Mouse (Mus musculus): ENCODE results near the gene Smyd2. TPM values are rescaled to one million over a fixed set of nuclear protein-coding genes. Genes with fewer than 3 reads are reported as not detected.
A peak's percentile ranks its signal among the peaks of the same experiment; 100 is the strongest.

The Smyd2 gene
- total RNA-seq, 2 experiments from 2014 or later: 95.8 to 98.3 TPM

- no peak for TF ChIP-seq CTCF (IDR thresholded peaks at IDR 0.05)
- intact Hi-C loops (cut with DNase I): no loop called here
- DNase-seq (ENCODE audit: extremely low spot score in 1 of 2, low spot score in 2 of 2): no peak
- no peak overlapping the region for H3K4me3 ChIP-seq
- no peak overlapping the region for H3K27ac ChIP-seq
Observed at GRCm38 (mm10) chr1:189932976-189933375, 10.8 kb upstream of the Smyd2 start.

DNA sequence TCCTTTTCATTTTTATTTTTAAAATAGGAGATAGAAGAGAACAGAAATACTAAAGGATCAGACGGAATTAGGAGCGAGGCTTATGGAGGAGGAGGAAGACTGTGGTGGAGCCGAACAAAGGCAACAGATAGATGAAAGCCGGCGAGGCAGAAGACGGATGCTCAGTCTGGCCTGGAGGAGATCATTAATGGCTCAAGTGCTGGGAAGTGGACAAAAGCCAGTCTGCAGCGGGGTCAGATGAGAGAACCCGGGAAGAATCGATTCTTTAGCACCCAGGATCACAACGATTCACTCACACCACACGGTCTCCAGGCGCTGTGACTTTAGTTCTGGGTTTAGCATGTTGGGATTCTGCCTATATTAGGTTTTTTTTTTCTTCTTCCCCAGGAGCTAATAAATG, 10.0 kb upstream of the Smyd2 start:
- DNase-seq (ENCODE audit: extremely low spot score in 1 of 2, low spot score in 2 of 2): no peak
- intact Hi-C loops (cut with DNase I): no loop called here

DNA sequence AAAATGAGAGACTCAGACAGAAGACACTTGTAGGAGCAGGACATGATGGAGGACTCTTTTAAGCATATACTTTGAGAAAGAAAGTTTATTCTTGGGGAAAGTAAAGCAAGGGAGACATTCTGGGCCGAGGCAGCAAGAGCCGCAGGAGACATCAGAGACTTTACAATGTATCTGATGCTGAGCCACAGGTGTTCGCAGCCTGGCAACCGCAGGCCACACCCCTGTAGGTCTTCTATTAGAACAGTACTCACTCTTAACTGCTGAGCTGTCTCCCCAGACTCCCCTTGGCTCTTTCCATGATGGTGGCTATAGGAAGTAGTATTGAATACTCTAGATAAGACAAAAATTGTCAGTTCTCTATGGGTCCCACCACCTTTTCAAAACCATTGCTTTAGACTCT, 7.7 kb upstream of the Smyd2 start:
- no peak for DNase-seq (ENCODE audit: extremely low spot score in 1 of 2, low spot score in 2 of 2)
- H3K4me3 ChIP-seq: no peak overlapping the region
- no peak for TF ChIP-seq CTCF (IDR thresholded peaks at IDR 0.05)
- intact Hi-C loops (cut with DNase I): loop anchor here (2.0 kb wide), 1 partner anchor 229 kb away; no protein-coding TSS in a partner anchor
- no peak overlapping the region for H3K27ac ChIP-seq

More for the DNA sequence above, 10.0 kb upstream of the Smyd2 start:
- Histone ChIP-seq H3K27ac (no peak overlapping the region), H3K4me3 (no peak overlapping the region)
- no peak for TF ChIP-seq CTCF (IDR thresholded peaks at IDR 0.05)

GRCm38 (mm10) chr1:189927644-189928043, 5.5 kb upstream of the Smyd2 start:
- TF ChIP-seq CTCF (IDR thresholded peaks at IDR 0.05): peak; percentile 78
- intact Hi-C loops (cut with DNase I): loop anchor here (1.0 to 2.0 kb wide), 2 partner anchors 40 to 227 kb away; no protein-coding TSS in a partner anchor
- Histone ChIP-seq H3K27ac (no peak overlapping the region), H3K4me3 (no peak overlapping the region)
- DNase-seq (ENCODE audit: extremely low spot score in 1 of 2, low spot score in 2 of 2): peak in 1 of 2 experiments; percentile 35

GRCm38 (mm10) chr1:189926279-189926678, 4.1 kb upstream of the Smyd2 start:
- no peak for TF ChIP-seq CTCF (IDR thresholded peaks at IDR 0.05)
- no peak overlapping the region for H3K27ac ChIP-seq
- no peak for DNase-seq (ENCODE audit: extremely low spot score in 1 of 2, low spot score in 2 of 2)
- intact Hi-C loops (cut with DNase I): no loop called here
- no peak overlapping the region for H3K4me3 ChIP-seq

- Histone ChIP-seq H3K4me3 (no peak overlapping the region), H3K27ac (no peak overlapping the region)
- intact Hi-C loops (cut with DNase I): no loop called here
- DNase-seq (ENCODE audit: extremely low spot score in 1 of 2, low spot score in 2 of 2): no peak
- TF ChIP-seq CTCF (IDR thresholded peaks at IDR 0.05): no peak
Observed at GRCm38 (mm10) chr1:189923871-189924568, 1.9 kb upstream of the Smyd2 start.

DNA sequence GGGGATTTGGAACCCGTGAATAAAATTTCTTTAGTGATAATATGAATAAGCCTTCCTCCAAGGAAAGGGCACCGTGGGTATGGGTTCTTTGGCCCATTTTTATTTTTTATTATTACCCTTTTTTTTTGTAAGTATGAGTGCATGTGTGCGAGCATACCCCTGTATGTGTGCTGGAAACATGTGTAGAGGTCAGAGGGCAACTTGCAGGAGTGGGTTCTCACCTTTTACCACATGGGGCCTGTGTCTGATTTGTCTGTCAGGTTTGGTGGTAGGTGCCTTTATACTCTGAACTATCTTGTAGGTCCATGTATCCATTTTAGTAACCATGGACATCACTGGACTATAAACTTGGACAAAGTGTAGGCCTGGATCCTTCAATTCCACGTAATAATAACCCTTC, 994 bp upstream of the Smyd2 start:
- DNase-seq (ENCODE audit: extremely low spot score in 1 of 2, low spot score in 2 of 2): no peak
- no peak overlapping the region for H3K4me3 ChIP-seq
- TF ChIP-seq CTCF (IDR thresholded peaks at IDR 0.05): no peak
- intact Hi-C loops (cut with DNase I): no loop called here
- no peak overlapping the region for H3K27ac ChIP-seq

DNA sequence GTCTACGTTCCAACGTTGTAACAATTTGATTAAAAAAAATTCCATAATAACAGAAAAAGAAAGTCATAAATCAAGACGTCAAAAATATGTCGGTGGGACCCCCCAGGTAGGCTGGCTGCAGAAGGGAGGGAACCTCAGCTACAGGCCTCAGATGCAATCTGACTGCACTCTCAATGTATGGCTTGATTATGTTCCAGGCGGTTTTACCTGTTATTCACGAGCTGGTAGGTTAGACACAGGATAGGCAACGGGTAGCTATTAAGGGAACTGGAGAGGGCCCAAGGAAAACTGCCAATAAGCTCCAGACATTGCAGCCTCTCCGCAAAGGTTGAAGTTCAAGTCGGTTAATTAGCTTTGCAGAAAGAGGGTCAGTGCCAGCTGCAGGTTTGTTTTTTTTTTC, 558 bp upstream of the Smyd2 start:
- no peak for TF ChIP-seq CTCF (IDR thresholded peaks at IDR 0.05)
- Histone ChIP-seq H3K27ac (peak overlapping the region; percentile 84), H3K4me3 (peak overlapping the region; percentile 86)
- DNase-seq (ENCODE audit: extremely low spot score in 1 of 2, low spot score in 2 of 2): no peak
- intact Hi-C loops (cut with DNase I): no loop called here

- DNase-seq (ENCODE audit: extremely low spot score in 1 of 2, low spot score in 2 of 2): no peak
- Histone ChIP-seq H3K27ac (peak overlapping the region; percentile 84), H3K4me3 (peak overlapping the region; percentile 86)
- intact Hi-C loops (cut with DNase I): loop anchor here (2.0 kb wide), 1 partner anchor 27 kb away; no protein-coding TSS in a partner anchor
- TF ChIP-seq CTCF (IDR thresholded peaks at IDR 0.05): no peak
Observed at GRCm38 (mm10) chr1:189921568-189921817, 670 bp downstream of the Smyd2 start.

DNA sequence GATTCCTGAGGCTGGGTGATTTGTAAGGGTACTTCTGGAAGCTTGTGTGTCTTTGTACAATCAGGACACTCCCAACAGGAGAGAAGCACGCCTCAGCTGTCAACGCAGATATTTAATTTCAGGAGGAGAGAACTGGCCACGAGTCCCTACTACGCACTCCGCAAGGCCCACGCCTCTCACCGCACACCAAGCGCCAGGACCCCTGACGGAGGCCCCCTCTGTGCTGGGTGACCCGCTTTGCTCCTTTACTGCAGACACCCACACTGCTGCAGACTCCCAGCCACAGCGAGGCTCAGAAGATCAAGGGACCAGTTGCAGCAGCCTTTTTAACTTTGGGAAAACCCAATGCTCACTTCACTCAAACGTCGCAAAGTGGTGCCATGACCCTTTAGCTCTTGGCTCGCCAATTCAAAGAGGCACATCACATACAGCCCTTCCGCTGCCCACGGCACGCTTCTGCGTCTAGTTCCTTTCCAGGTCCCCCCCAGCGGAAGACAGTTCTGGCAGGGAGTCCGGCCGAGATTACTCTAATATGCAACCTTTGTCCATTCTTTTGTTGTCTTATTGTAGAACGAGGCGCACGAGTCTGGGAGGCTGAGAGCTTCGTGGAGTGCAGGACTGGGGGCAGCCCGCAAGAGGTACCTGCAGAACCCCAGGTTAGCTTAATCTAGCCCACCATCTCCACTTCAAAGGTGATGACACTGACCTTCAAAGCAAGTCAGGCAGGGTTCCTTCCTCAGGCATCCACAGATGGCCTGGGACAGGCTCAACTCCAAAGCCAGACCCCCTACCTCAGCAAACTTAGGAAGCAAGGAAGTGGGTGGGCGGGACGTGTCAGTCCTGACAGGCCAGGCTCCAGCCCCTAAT, 1.2 kb downstream of the Smyd2 start:
- TF ChIP-seq CTCF (IDR thresholded peaks at IDR 0.05): no peak
- DNase-seq (ENCODE audit: extremely low spot score in 1 of 2, low spot score in 2 of 2): no peak
- H3K27ac ChIP-seq: peak overlapping the region; percentile 84
- intact Hi-C loops (cut with DNase I): loop anchor here (2.0 kb wide), 1 partner anchor 26 kb away; no protein-coding TSS in a partner anchor
- H3K4me3 ChIP-seq: peak overlapping the region; percentile 86

- TF ChIP-seq CTCF (IDR thresholded peaks at IDR 0.05): no peak
- intact Hi-C loops (cut with DNase I): loop anchor here (1.0 to 2.0 kb wide), 2 partner anchors 25 to 41 kb away; no protein-coding TSS in a partner anchor
- Histone ChIP-seq H3K27ac (no peak overlapping the region; the same call in 1 of the 2 replicates), H3K4me3 (no peak overlapping the region; the same call in 1 of the 2 replicates)
- DNase-seq (ENCODE audit: extremely low spot score in 1 of 2, low spot score in 2 of 2): no peak
Observed at GRCm38 (mm10) chr1:189919756-189920155, 2.4 kb downstream of the Smyd2 start.

DNA sequence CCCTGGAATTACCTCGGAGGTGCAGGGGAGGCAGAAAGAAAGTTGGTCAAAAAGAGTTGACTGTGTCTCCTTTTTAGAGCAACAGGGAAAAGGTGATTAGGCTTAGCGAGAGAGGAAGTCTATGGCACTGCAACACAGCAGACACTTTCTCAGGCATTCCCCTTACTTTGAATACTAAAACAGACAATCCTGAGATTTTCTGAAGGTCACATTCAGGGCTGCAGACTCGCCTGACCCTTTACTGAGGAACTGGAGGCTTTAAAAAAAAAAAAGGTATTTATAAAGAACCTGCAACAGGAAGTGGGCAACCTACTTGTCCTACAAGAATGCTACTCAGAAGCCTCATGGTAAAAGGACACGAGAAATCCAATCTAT, 5.0 kb downstream of the Smyd2 start:
- Histone ChIP-seq H3K27ac (no peak overlapping the region), H3K4me3 (no peak overlapping the region)
- no peak for DNase-seq (ENCODE audit: extremely low spot score in 1 of 2, low spot score in 2 of 2)
- intact Hi-C loops (cut with DNase I): no loop called here
- no peak for TF ChIP-seq CTCF (IDR thresholded peaks at IDR 0.05)
